Mouse (Mus musculus) bone marrow macrophage, adult 2 months (primary cell): ENCODE results near the gene Usp49.

Experiments used
- CTCF ChIP-seq: IDR thresholded peaks from 2 replicates; pipeline ENCODE4 v1.5.1; 2012; ENCODE audit warnings: low read depth, mild to moderate bottlenecking, low read length, moderate library complexity
- POLR2A ChIP-seq: IDR thresholded peaks from 2 replicates; pipeline ENCODE4 v1.6.1; 2012; ENCODE audit warnings: mild to moderate bottlenecking, low read depth, low read length, borderline replicate concordance

DNA sequence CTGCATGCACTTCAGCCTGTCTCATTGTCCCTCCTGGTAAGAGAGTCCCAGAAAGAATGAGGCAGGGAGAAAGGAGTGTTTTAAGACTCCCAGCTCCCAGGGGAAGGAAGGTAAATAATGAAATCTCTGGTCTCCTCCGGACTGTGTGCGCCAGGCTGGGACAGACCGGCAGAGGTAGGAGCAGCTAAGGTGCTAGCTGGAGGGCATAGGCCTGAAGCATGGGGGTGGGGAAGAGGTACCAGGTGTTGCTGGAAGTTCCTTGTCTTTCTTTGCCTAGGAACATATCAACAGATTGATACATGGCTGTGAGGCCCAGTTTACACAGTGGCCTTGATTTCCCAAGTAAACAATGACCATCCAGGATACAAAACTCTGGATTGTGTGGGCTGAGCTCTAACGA lies 78.5 kb downstream of the Usp49 start:
- TF ChIP-seq CTCF (no peak), POLR2A (no peak)
